Mouse (Mus musculus): ENCODE measurements around the gene C2cd4a. TPM values are rescaled to one million over a fixed set of nuclear protein-coding genes. Genes with fewer than 3 reads are reported as not detected.

Gene C2cd4a
- polyA plus RNA-seq, 1 experiment from 2014 or later = 0.44 TPM

DNA sequence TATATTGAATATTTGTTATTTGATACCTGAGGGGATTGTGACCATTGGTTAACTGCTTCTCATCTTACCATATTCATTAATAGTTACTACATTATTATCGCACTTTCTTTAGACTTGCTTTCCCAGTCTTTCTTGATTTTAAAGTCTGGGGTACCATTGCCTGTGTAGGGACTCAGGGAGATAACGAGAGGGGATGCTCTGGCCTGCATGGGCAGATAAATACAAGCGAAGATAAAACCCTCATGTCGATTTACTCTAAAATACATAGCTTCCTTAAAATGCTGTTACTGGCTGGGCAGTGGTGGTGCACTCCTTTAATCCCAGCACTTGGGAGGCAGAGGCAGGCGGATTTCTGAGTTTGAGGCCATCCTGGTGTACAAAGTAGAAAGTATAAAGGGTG lies 31.2 kb upstream of the C2cd4a start:
- Histone ChIP-seq H3K4me3 (ENCODE audit: low read length) (no peak overlapping the region), H3K36me3 (ENCODE audit: insufficient read depth, low read length) (0 out of 2 replicates have a peak, but pooled peaks cover 3% of the 10 kb centered on the region), H3K9me3 (ENCODE audit: low read length) (no peaks in the 10 kb centered on the region), H3K9ac (replicated peaks; ENCODE audit: low read length) (no peak overlapping the region), H3K4me1 (ENCODE audit: insufficient read depth, low read length) (peaks cover 15% of the 10 kb centered on the region), H3K4me2 (replicated peaks; ENCODE audit: low read depth, low read length) (no peak overlapping the region), H3K27me3 (ENCODE audit: insufficient read depth, low read length) (no peaks in the 10 kb centered on the region), H3K27ac (ENCODE audit: low read length) (no peak overlapping the region)
- no peak for ATAC-seq (ENCODE audit: low FRiP score, low TSS enrichment)
- WGBS = 84% methylated on average over 5 of the region's 5 CpGs

DNA sequence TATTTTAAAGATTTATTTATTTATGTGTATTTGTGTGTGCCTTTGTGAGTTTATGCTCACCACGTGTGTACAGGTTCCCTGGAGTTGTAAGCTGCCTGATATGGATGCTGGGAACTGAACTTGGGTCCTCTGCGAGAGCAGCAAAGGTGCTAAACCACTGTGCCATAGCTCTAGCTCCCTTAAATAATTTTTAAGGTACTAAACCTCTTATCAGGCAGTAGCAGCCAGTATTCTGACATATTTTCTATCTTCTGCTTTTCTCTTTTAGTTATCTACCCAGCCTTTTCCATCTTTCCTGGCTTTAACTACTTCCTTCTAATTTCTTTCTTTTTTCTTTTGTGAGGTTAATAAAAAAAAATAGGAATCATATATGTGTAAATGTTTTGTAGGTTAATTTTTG lies 28.1 kb upstream of the C2cd4a start:
- peaks cover 5% of the 10 kb centered on the region for H3K4me1 ChIP-seq (ENCODE audit: insufficient read depth, low read length)
- 0 out of 2 replicates have a peak, but pooled peaks cover 3% of the 10 kb centered on the region for H3K36me3 ChIP-seq (ENCODE audit: insufficient read depth, low read length)
- H3K27me3 ChIP-seq (ENCODE audit: insufficient read depth, low read length) = no peaks in the 10 kb centered on the region
- H3K9me3 ChIP-seq (ENCODE audit: low read length) = no peaks in the 10 kb centered on the region
- no peak for ATAC-seq (ENCODE audit: low FRiP score, low TSS enrichment)
- no peak overlapping the region for H3K4me3 ChIP-seq (ENCODE audit: low read length)
- no peak overlapping the region for H3K27ac ChIP-seq (ENCODE audit: low read length)
- WGBS = 78% methylated on average over 2 of the region's 2 CpGs
- no peak overlapping the region for H3K9ac ChIP-seq (replicated peaks; ENCODE audit: low read length)
- H3K4me2 ChIP-seq (replicated peaks; ENCODE audit: low read depth, low read length) = no peak overlapping the region

DNA sequence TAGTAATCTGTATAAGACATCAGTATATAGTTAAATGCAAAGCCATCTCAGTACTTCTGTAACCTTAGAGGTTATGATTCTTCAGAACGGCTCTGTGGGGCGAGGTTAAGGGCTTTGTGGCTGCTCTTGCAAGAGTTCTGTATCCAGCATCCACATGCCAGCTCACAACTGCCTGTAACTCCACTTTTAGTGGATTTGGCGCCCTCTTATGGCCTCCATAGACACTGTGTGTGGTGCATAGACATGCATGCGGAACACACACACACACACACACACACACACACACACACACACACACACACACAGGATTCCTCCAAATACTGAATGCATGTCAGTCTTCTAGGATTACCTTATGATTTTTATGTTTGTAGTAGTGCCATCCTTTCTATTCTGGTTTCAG lies 19.0 kb upstream of the C2cd4a start:
- H3K9ac ChIP-seq (replicated peaks; ENCODE audit: low read length) = no peak overlapping the region
- H3K27ac ChIP-seq (ENCODE audit: low read length) = no peak overlapping the region
- H3K4me1 ChIP-seq (ENCODE audit: insufficient read depth, low read length) = no peaks in the 10 kb centered on the region
- H3K36me3 ChIP-seq (ENCODE audit: insufficient read depth, low read length) = peaks cover 3% of the 10 kb centered on the region; the same call in 1 of the 2 replicates
- H3K4me3 ChIP-seq (ENCODE audit: low read length) = no peak overlapping the region
- no peaks in the 10 kb centered on the region for H3K27me3 ChIP-seq (ENCODE audit: insufficient read depth, low read length)
- no peaks in the 10 kb centered on the region for H3K9me3 ChIP-seq (ENCODE audit: low read length)
- ATAC-seq (ENCODE audit: low FRiP score, low TSS enrichment) = no peak
- no peak overlapping the region for H3K4me2 ChIP-seq (replicated peaks; ENCODE audit: low read depth, low read length)
- WGBS = 85% methylated on average over 4 of the region's 4 CpGs

DNA sequence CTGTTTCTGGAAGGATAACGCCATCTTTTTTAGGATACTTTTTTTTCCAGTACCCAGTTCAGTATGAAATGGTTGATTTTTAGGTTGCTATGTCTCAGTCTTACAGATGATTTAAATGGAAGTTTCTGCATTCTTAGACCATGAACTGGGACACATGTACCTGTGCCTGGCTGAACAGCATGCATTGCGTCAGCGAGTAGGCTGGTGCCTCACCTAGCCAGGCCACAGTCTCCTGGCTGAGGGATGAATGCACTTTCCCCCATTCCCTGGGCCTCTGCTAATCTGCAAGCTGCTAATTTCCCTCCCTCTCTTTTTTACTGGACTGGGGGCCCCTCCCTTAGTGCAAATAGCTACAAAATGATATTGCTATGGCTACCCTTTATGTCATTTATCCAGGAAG lies 17.7 kb upstream of the C2cd4a start:
- no peaks in the 10 kb centered on the region for H3K4me1 ChIP-seq (ENCODE audit: insufficient read depth, low read length)
- H3K27me3 ChIP-seq (ENCODE audit: insufficient read depth, low read length) = no peaks in the 10 kb centered on the region
- peaks cover 3% of the 10 kb centered on the region; the same call in 1 of the 2 replicates for H3K36me3 ChIP-seq (ENCODE audit: insufficient read depth, low read length)
- no peak overlapping the region for H3K4me3 ChIP-seq (ENCODE audit: low read length)
- ATAC-seq (ENCODE audit: low FRiP score, low TSS enrichment) = no peak
- no peaks in the 10 kb centered on the region for H3K9me3 ChIP-seq (ENCODE audit: low read length)
- H3K9ac ChIP-seq (replicated peaks; ENCODE audit: low read length) = no peak overlapping the region
- H3K27ac ChIP-seq (ENCODE audit: low read length) = no peak overlapping the region
- 95% methylated on average over 3 of the region's 3 CpGs for WGBS
- no peak overlapping the region for H3K4me2 ChIP-seq (replicated peaks; ENCODE audit: low read depth, low read length)

DNA sequence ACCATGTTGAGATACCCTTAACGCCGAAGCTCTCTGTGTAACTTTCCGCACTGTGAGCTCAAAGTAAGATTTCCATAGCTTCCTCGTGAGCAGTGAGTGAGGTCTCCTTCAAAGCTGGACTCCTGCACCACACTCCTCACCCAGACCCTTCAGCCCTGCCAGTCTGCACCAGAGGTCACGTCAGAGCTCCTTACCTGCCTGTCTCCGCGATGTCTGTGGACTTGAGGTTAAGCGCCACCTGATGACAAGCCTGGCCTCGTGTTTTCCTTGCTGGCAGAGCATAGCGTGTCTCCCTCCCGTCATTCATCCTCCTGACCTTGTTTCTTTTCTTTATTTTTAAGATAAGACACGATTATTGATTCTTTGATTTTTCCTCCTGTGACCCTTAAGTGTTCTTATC lies 17.3 kb upstream of the C2cd4a start:
- Histone ChIP-seq H3K4me1 (ENCODE audit: insufficient read depth, low read length) (no peaks in the 10 kb centered on the region), H3K27ac (ENCODE audit: low read length) (no peak overlapping the region), H3K9me3 (ENCODE audit: low read length) (no peaks in the 10 kb centered on the region), H3K4me3 (ENCODE audit: low read length) (no peak overlapping the region), H3K9ac (replicated peaks; ENCODE audit: low read length) (no peak overlapping the region), H3K36me3 (ENCODE audit: insufficient read depth, low read length) (peaks cover 3% of the 10 kb centered on the region; the same call in 1 of the 2 replicates), H3K27me3 (ENCODE audit: insufficient read depth, low read length) (no peaks in the 10 kb centered on the region), H3K4me2 (replicated peaks; ENCODE audit: low read depth, low read length) (no peak overlapping the region)
- no peak for ATAC-seq (ENCODE audit: low FRiP score, low TSS enrichment)
- WGBS = 81% methylated on average over 12 of the region's 12 CpGs

DNA sequence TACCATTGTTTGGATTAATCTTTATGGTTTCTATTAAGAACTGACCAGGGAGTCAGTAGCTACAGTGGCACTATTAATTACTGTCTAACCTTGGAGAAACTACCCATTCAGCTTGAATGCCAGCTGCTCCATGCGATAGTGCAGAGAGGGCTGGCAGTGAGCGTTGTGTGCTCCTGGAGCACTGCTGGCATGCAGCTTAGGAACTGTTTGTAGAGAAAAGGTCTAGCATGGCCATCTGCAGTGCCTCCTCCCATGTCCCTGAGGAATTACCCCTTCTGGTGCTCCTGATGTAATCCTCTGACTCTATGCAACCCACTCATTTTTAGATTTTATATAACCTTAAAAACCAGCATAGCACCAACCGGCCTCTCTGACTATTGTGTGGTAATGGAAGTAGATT lies 15.5 kb upstream of the C2cd4a start:
- H3K4me1 ChIP-seq (ENCODE audit: insufficient read depth, low read length) = no peaks in the 10 kb centered on the region
- H3K4me2 ChIP-seq (replicated peaks; ENCODE audit: low read depth, low read length) = no peak overlapping the region
- ATAC-seq (ENCODE audit: low FRiP score, low TSS enrichment) = no peak
- no peak overlapping the region for H3K9ac ChIP-seq (replicated peaks; ENCODE audit: low read length)
- H3K27ac ChIP-seq (ENCODE audit: low read length) = no peak overlapping the region
- no peak overlapping the region for H3K4me3 ChIP-seq (ENCODE audit: low read length)
- 97% methylated on average over 3 of the region's 3 CpGs for WGBS
- no peaks in the 10 kb centered on the region for H3K27me3 ChIP-seq (ENCODE audit: insufficient read depth, low read length)
- H3K36me3 ChIP-seq (ENCODE audit: insufficient read depth, low read length) = no peaks in the 10 kb centered on the region
- H3K9me3 ChIP-seq (ENCODE audit: low read length) = no peaks in the 10 kb centered on the region

DNA sequence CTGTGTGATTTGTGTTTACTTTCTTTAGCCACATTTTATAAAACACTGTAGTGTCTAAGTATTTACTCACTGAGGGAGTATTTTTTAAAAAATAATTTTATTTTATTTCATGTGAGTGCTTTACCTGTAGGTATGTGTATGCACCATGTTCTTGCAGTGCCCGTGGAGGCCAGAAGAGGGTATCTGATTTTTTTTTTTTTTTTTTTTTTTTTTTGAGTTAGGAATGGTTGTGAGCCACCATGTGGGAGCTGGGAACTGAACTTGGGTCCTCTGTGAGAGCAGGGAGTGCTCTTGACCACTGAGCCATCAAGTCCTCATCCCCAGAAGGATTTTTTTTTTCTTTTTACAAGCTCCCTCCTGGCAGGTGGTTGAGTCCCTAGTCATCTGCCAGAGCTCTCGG lies 14.0 kb upstream of the C2cd4a start:
- Histone ChIP-seq H3K9ac (replicated peaks; ENCODE audit: low read length) (no peak overlapping the region), H3K27me3 (ENCODE audit: insufficient read depth, low read length) (no peaks in the 10 kb centered on the region), H3K9me3 (ENCODE audit: low read length) (no peaks in the 10 kb centered on the region), H3K27ac (ENCODE audit: low read length) (no peak overlapping the region), H3K4me1 (ENCODE audit: insufficient read depth, low read length) (peaks cover under 1% of the 10 kb centered on the region; the same call in 1 of the 2 replicates), H3K4me3 (ENCODE audit: low read length) (no peak overlapping the region), H3K4me2 (replicated peaks; ENCODE audit: low read depth, low read length) (no peak overlapping the region), H3K36me3 (ENCODE audit: insufficient read depth, low read length) (no peaks in the 10 kb centered on the region)
- WGBS = 98% methylated on average over 2 of the region's 2 CpGs
- no peak for ATAC-seq (ENCODE audit: low FRiP score, low TSS enrichment)

DNA sequence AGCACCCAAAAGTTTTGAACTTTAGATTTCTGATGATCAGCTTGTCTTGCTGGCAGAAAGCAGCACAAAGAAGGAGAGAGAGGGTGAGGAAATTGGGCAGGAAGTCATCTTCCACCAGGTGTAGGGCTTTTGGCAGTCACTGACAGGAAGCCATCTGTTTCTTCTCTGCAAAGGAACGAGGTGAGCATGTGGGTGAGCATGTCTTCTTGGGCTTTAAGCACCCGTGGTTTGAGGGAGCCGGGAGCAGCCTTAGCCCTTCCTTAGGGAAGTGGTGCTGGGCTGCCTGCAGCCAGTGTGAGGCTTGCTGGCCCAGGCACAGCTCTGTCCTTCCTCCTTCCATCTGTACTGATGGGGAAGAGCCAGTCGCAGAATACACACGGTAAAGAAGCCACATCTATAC lies 13.5 kb upstream of the C2cd4a start:
- Histone ChIP-seq H3K4me3 (ENCODE audit: low read length) (no peak overlapping the region), H3K4me2 (replicated peaks; ENCODE audit: low read depth, low read length) (no peak overlapping the region), H3K9ac (replicated peaks; ENCODE audit: low read length) (no peak overlapping the region), H3K27ac (ENCODE audit: low read length) (no peak overlapping the region), H3K9me3 (ENCODE audit: low read length) (no peaks in the 10 kb centered on the region), H3K27me3 (ENCODE audit: insufficient read depth, low read length) (no peaks in the 10 kb centered on the region), H3K4me1 (ENCODE audit: insufficient read depth, low read length) (peaks cover 5% of the 10 kb centered on the region; the same call in 1 of the 2 replicates), H3K36me3 (ENCODE audit: insufficient read depth, low read length) (no peaks in the 10 kb centered on the region)
- 73% methylated on average over 5 of the region's 5 CpGs for WGBS
- no peak for ATAC-seq (ENCODE audit: low FRiP score, low TSS enrichment)

DNA sequence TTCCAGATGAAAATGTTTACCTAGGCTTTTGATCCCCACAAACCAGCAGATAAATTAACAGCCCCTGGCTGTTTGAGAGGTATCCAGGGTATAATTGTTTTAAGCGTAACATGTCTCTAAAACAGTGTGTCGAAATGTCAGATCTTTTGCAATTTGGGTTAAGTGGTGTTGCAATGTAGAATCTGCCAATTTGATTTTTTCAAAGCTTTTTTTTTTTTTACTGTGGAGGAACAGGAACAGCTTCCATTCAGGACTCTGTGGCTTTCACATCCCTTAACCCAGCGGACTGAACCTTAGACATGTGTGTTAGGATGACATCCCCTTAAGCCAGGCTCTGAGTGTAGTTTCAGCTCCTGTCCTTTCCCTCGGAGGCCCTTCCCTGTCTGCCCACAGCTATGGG lies 12.9 kb upstream of the C2cd4a start:
- 70% methylated on average over 4 of the region's 4 CpGs for WGBS
- H3K4me2 ChIP-seq (replicated peaks; ENCODE audit: low read depth, low read length) = no peak overlapping the region
- no peak overlapping the region for H3K27ac ChIP-seq (ENCODE audit: low read length)
- no peaks in the 10 kb centered on the region for H3K36me3 ChIP-seq (ENCODE audit: insufficient read depth, low read length)
- no peaks in the 10 kb centered on the region for H3K27me3 ChIP-seq (ENCODE audit: insufficient read depth, low read length)
- no peak for ATAC-seq (ENCODE audit: low FRiP score, low TSS enrichment)
- H3K4me1 ChIP-seq (ENCODE audit: insufficient read depth, low read length) = peaks cover 6% of the 10 kb centered on the region; the same call in 1 of the 2 replicates
- no peak overlapping the region for H3K9ac ChIP-seq (replicated peaks; ENCODE audit: low read length)
- H3K9me3 ChIP-seq (ENCODE audit: low read length) = no peaks in the 10 kb centered on the region
- H3K4me3 ChIP-seq (ENCODE audit: low read length) = no peak overlapping the region

DNA sequence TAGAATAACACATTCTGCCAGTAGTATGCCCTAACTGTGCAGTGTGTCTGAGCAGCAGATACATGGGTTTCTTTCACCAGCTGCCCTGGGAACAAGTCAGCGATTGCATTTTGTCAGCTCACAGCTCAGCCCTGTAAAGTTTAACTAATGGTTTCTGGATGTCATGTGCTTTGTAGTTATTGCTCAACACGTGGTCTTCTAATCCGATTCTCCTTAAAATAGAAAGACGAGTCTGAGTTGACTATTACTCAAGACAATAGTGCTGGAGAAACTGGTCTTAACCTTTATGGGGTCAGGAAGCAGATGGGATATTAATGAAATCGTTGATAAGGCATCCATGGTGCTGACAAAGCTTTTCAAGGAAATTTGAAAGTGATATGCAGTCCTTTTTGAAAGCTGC lies 10.7 kb upstream of the C2cd4a start:
- H3K27ac ChIP-seq (ENCODE audit: low read length) = no peak overlapping the region
- H3K4me3 ChIP-seq (ENCODE audit: low read length) = no peak overlapping the region
- H3K4me1 ChIP-seq (ENCODE audit: insufficient read depth, low read length) = peaks cover 12% of the 10 kb centered on the region
- ATAC-seq (ENCODE audit: low FRiP score, low TSS enrichment) = no peak
- WGBS = 56% methylated on average over 5 of the region's 5 CpGs
- no peaks in the 10 kb centered on the region for H3K27me3 ChIP-seq (ENCODE audit: insufficient read depth, low read length)
- no peaks in the 10 kb centered on the region for H3K36me3 ChIP-seq (ENCODE audit: insufficient read depth, low read length)
- H3K9ac ChIP-seq (replicated peaks; ENCODE audit: low read length) = no peak overlapping the region
- no peaks in the 10 kb centered on the region for H3K9me3 ChIP-seq (ENCODE audit: low read length)
- no peak overlapping the region for H3K4me2 ChIP-seq (replicated peaks; ENCODE audit: low read depth, low read length)

Data from kidney, embryonic 16.5 days (tissue).